Mouse (Mus musculus) embryonic facial prominence, embryonic 14.5 days (tissue): ENCODE measurements around the gene Gdf3. TPM values are rescaled to one million over a fixed set of nuclear protein-coding genes. Genes with fewer than 3 reads are reported as not detected.

ENCODE experiments used
- ATAC-seq: fragments of 200-750 bp; cut with Nextera tagmentation; 2 replicates; pipeline ENCODE4 v1.8.0; 2017; ENCODE audit warnings: low read depth, moderate number of reproducible peaks, moderate TSS enrichment
- DNase-seq: peaks from one replicate; pipeline ENCODE4 v3.0.0-alpha.2; 2015; ENCODE audit warnings: low spot score
- H3K27ac ChIP-seq: fragments of 300-500 bp; sonication (generic); replicated peaks from 2 replicates; pipeline ENCODE4 v1.5.1; 2014; ENCODE audit warnings: low read depth, mild to moderate bottlenecking, low read length, moderate library complexity
- H3K27me3 ChIP-seq: fragments of 300-500 bp; sonication (generic); replicated peaks from 2 replicates; pipeline ENCODE4 v1.6.1; 2014; ENCODE audit warnings: low read length; ENCODE audit not compliant: control insufficient read depth, insufficient read depth
- H3K36me3 ChIP-seq: fragments of 300-500 bp; sonication (generic); 2 replicates; pipeline ENCODE4 v1.6.1; 2014; ENCODE audit warnings: low read length, mixed read lengths; ENCODE audit not compliant: control insufficient read depth, insufficient read depth
- H3K4me1 ChIP-seq: fragments of 300-500 bp; sonication (generic); 2 replicates; pipeline ENCODE4 v1.6.1; 2014; ENCODE audit warnings: antibody characterized with exemption, low read length; ENCODE audit not compliant: control insufficient read depth, insufficient read depth
- H3K4me2 ChIP-seq: fragments of 300-500 bp; sonication (generic); 2 replicates; pipeline ENCODE4 v1.6.1; 2014; ENCODE audit warnings: low read depth, mild to moderate bottlenecking, low read length, moderate library complexity, mixed read lengths
- H3K4me3 ChIP-seq: fragments of 300-500 bp; sonication (generic); 2 replicates; pipeline ENCODE4 v1.5.1; 2014; ENCODE audit warnings: low read depth, mild to moderate bottlenecking, low read length
- H3K9ac ChIP-seq: fragments of 300-500 bp; sonication (generic); 2 replicates; pipeline ENCODE4 v1.6.1; 2014; ENCODE audit warnings: low read depth, mild to moderate bottlenecking, low read length, moderate library complexity, mixed read lengths
- H3K9me3 ChIP-seq: fragments of 300-500 bp; sonication (generic); 2 replicates; pipeline ENCODE4 v1.6.1; 2016; ENCODE audit warnings: low read length; ENCODE audit not compliant: control insufficient read depth
- WGBS: fragments of 180-500 bp; shearing (Covaris S2); extraction: QIAGEN DNeasy Blood & Tissue Kit; methylation state at CpG from one replicate; pipeline ENCODE4 v1.1.7; 2014; 5-methylcytosine and 5-hydroxymethylcytosine counted together
- polyA plus RNA-seq: library from polyadenylated mRNA; unstranded; fragments of >200 nt; fragmentation: Nextera tagmentation; extraction: Ambion mirVana; gene quantifications from 2 replicates; pipeline ENCODE4 v1.2.1, GENCODE M21; 2014

Gene Gdf3
- polyA plus RNA-seq, 1 experiment from 2014 or later = not detected

DNA sequence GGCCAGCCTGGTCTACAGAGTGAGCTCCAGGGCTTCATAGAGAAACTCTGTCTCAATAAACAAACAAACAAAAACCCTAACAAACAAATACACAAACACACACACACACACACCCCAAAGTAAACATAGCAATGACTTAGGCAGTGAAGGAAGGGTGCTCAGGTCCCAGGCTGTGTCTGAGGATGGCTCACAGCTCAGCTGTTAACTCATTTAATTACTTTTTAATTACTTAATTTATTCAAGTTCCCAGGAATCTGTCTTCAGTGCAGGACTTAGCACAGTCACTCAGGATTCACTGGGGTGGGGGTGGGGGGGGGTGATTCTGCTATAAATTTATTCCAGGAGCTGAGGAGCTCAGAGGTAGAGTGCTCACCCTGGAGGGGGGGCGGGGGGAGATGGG lies 40.1 kb downstream of the Gdf3 start:
- Histone ChIP-seq H3K9me3 (no peaks in the 10 kb centered on the region), H3K9ac (no peak overlapping the region), H3K27me3 (no peaks in the 10 kb centered on the region), H3K4me2 (no peak overlapping the region), H3K4me3 (no peak overlapping the region), H3K36me3 (no peaks in the 10 kb centered on the region), H3K27ac (no peak overlapping the region), H3K4me1 (no peaks in the 10 kb centered on the region)
- 73% methylated on average over 1 of the region's 1 CpGs for WGBS
- no peak for ATAC-seq
- DNase-seq = no peak

GRCm38 (mm10) chr6:122569113-122569512 lies 40.8 kb downstream of the Gdf3 start:
- WGBS = 59% methylated on average over 5 of the region's 5 CpGs
- H3K9me3 ChIP-seq = no peaks in the 10 kb centered on the region
- H3K27me3 ChIP-seq = no peaks in the 10 kb centered on the region
- ATAC-seq = no peak
- H3K27ac ChIP-seq = no peak overlapping the region
- H3K9ac ChIP-seq = no peak overlapping the region
- no peak for DNase-seq
- no peak overlapping the region for H3K4me2 ChIP-seq
- H3K4me1 ChIP-seq = no peaks in the 10 kb centered on the region
- H3K4me3 ChIP-seq = no peak overlapping the region
- H3K36me3 ChIP-seq = no peaks in the 10 kb centered on the region

- 92% methylated on average over 9 of the region's 9 CpGs for WGBS
- no peak overlapping the region for H3K9ac ChIP-seq
These were observed 44.7 kb downstream of the Gdf3 start for GRCm38 (mm10) chr6:122565070-122565784.

GRCm38 (mm10) chr6:122562463-122562862 lies 47.4 kb downstream of the Gdf3 start:
- H3K9me3 ChIP-seq = no peaks in the 10 kb centered on the region
- H3K4me3 ChIP-seq = no peak overlapping the region
- no peak overlapping the region for H3K27ac ChIP-seq
- DNase-seq (peak; percentile 78), ATAC-seq (no peak)
- WGBS = 2% methylated on average over 6 of the region's 6 CpGs
- 0 out of 2 replicates have a peak, but pooled peaks cover 2% of the 10 kb centered on the region for H3K27me3 ChIP-seq
- H3K36me3 ChIP-seq = no peaks in the 10 kb centered on the region
- no peak overlapping the region for H3K9ac ChIP-seq
- H3K4me1 ChIP-seq = no peaks in the 10 kb centered on the region
- peak overlapping the region; percentile 19; the same call in 1 of the 2 replicates for H3K4me2 ChIP-seq

More at GRCm38 (mm10) chr6:122565070-122565784, 44.7 kb downstream of the Gdf3 start:
- no peak for DNase-seq
- ATAC-seq = no peak
- Histone ChIP-seq H3K27me3 (0 out of 2 replicates have a peak, but pooled peaks cover 2% of the 10 kb centered on the region), H3K4me2 (no peak overlapping the region), H3K4me1 (no peaks in the 10 kb centered on the region), H3K27ac (no peak overlapping the region), H3K4me3 (no peak overlapping the region), H3K36me3 (no peaks in the 10 kb centered on the region), H3K9me3 (no peaks in the 10 kb centered on the region)

GRCm38 (mm10) chr6:122561005-122561404 lies 48.9 kb downstream of the Gdf3 start:
- Histone ChIP-seq H3K36me3 (no peaks in the 10 kb centered on the region), H3K4me1 (no peaks in the 10 kb centered on the region), H3K27ac (no peak overlapping the region), H3K9ac (no peak overlapping the region), H3K4me2 (no peak overlapping the region; the same call in 1 of the 2 replicates), H3K27me3 (0 out of 2 replicates have a peak, but pooled peaks cover 2% of the 10 kb centered on the region), H3K4me3 (no peak overlapping the region), H3K9me3 (no peaks in the 10 kb centered on the region)
- 87% methylated on average over 20 of the region's 20 CpGs for WGBS
- 0 out of 2 replicates have a peak, but pooled peaks have one; percentile 15 for ATAC-seq
- no peak for DNase-seq

- Histone ChIP-seq H3K36me3 (no peaks in the 10 kb centered on the region), H3K4me3 (peak overlapping the region; percentile 21), H3K27me3 (0 out of 2 replicates have a peak, but pooled peaks cover 2% of the 10 kb centered on the region), H3K9me3 (no peaks in the 10 kb centered on the region), H3K4me1 (no peaks in the 10 kb centered on the region), H3K27ac (no peak overlapping the region), H3K4me2 (peak overlapping the region; percentile 50), H3K9ac (0 out of 2 replicates have a peak overlapping the region, but pooled peaks have one; percentile 30)
- DNase-seq (peak; percentile 90), ATAC-seq (no peak)
- 14% methylated on average over 17 of the region's 17 CpGs for WGBS
These were observed 49.5 kb downstream of the Gdf3 start for GRCm38 (mm10) chr6:122560427-122560826.

DNA sequence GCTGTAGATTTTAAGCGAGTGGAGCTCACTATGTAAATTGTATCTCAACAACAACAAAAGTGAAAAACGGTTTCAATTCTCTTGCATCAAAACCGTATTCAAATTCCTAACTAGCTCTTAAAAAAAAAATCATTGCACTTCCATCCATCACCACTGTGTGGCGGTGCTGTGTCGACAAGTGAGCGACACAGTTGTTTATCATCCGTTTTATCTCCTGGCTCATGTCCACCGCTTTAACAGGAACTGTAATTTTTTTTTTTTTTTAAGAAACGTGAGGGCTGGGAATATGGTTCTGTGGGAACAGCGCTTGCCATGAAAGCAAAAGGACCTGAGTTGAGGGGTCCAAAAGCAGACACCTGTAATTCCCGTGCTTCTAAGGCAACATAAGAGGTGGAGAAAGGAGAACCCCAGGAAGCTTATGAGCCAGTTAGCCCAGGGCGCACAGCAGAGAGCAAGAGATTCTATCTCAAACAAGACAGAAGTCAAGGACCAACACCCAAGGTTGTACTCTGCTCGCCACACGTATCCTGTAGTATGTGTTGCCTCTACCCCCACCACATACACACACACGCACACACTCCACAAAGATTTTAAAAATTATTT lies 52.8 kb downstream of the Gdf3 start:
- Histone ChIP-seq H3K4me1 (no peaks in the 10 kb centered on the region), H3K36me3 (no peaks in the 10 kb centered on the region), H3K4me2 (peak overlapping the region; percentile 34), H3K27me3 (no peaks in the 10 kb centered on the region), H3K27ac (no peak overlapping the region), H3K9ac (no peak overlapping the region), H3K9me3 (no peaks in the 10 kb centered on the region), H3K4me3 (no peak overlapping the region)
- ATAC-seq (no peak), DNase-seq (peak; percentile 83)
- 24% methylated on average over 15 of the region's 15 CpGs for WGBS
